ENCODE assay signal across 8 mouse cellular contexts in the genomic region with DNA sequence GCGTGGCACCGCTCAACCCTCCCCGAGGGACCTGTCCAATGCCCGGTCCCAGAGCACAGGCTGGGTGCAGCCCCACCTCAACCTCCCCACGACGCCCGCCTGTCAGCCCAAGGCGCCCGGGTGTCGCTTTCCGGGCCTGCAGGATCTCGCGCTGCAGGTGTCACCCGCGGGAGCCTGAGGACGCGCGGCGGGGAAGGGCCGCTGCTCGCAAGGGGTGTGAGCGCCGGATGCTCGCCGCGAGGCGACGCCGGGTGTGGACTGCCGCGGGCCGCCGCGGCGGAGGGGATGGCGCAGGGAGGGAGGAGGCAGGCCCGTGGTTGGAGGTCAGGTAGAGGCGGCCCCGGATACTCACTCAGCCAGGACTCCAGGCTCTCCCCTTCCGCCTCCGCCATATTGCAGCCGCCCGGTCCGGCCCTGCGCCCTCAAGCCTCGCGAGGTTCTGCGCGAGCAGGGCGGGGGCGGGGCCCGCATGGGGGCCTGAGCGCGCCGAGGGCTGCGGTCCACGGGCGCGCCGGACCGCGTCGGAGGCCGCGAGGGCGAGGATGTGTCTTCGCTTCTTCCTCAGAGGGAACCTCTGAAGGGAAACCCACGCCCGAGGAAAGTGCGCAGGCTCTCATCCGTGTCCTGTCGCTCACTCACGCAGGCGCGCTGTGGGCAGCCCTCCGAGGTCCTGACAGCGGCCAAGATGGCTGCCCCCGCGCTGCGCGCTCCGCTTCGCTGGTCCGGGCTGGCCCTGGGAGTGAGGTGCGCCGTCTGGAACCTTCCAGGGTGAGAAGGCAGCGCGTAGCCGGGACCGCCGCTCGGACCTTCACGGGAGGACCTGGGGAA. TPM values are rescaled to one million over a fixed set of nuclear protein-coding genes. Genes with fewer than 3 reads are reported as not detected.
DNase-seq lines count a peak whose midpoint lies in the region; ATAC-seq and TF ChIP-seq lines count a peak whose summit lies in the region.

Gene Mrps7 (plus strand): TSS at position 450 of the 828 bp plus-strand sequence.
Gene Gga3 (minus strand): TSS at position 576 of the 828 bp plus-strand sequence.

- peak; percentile 79 for DNase-seq in ES-CJ7 (ENCODE audit: low read depth, low spot score)
- peak; percentile 87 for DNase-seq in cerebellum, adult 11 months
- DNase-seq in heart, postnatal 25 days (ENCODE audit: low spot score): peak; percentile 88
- DNase-seq in layer of hippocampus, adult 18-20 months (ENCODE audit: low spot score in 2 of 2): peak; percentile 80 to 89
- peak; percentile 94 for DNase-seq in lung, adult 2 months
- peak; percentile 81 to 83 for DNase-seq in thymus, adult 18-20 months

- no peaks in the 10 kb centered on the region for H3K27me3 ChIP-seq in forebrain, embryonic 15.5 days

- peak within 1 kb of the TSS; percentile 97 for H3K9ac ChIP-seq in forebrain, embryonic 15.5 days (replicated peaks)

- no peak for TF ChIP-seq CTCF in lung, adult 2 months (IDR thresholded peaks at IDR 0.05; ENCODE audit: insufficient read depth, low read length)

- TF ChIP-seq POLR2A in lung, adult 2 months (IDR thresholded peaks at IDR 0.05; ENCODE audit: borderline replicate concordance, extremely low read depth, low read depth, low read length): peak; percentile 89

- WGBS in forebrain, embryonic 15.5 days: under 1% methylated on average over 88 of the region's 93 CpGs
- under 1% methylated on average over 85 of the region's 93 CpGs for WGBS in lung, adult 2 months

- peaks cover 36% of the 10 kb centered on the region for H3K4me1 ChIP-seq in forebrain, embryonic 15.5 days
- H3K4me1 ChIP-seq in lung, adult 2 months (ENCODE audit: control insufficient read depth, insufficient read depth, low read length): peaks cover 4% of the 10 kb centered on the region

- peak; percentile 98 for ATAC-seq in forebrain, embryonic 15.5 days (replicated peaks)
- ATAC-seq in neutrophil, adult 5-6 weeks (ENCODE audit: extremely low read depth, insufficient number of reproducible peaks, low FRiP score, poor library complexity, severe bottlenecking): peak; percentile 93

- no peaks in the 10 kb centered on the region for H3K9me3 ChIP-seq in forebrain, embryonic 15.5 days

- peak within 1 kb of the TSS; percentile 96 for H3K4me3 ChIP-seq in forebrain, embryonic 15.5 days
- H3K4me3 ChIP-seq in lung, adult 2 months (replicated peaks; ENCODE audit: extremely low read depth, low read depth, low read length): peak within 1 kb of the TSS; percentile 94

- intact Hi-C loops in heart, postnatal 25 days (cut with DNase I): loop anchor here (2.0 to 5.0 kb wide), 2 partner anchors 39 to 176 kb away; partner anchors contain the start of gene Nup85

- peaks cover 30% of the 10 kb centered on the region for H3K36me3 ChIP-seq in forebrain, embryonic 15.5 days

- peak within 1 kb of the TSS; percentile 95 for H3K27ac ChIP-seq in forebrain, embryonic 15.5 days (replicated peaks)

- H3K4me2 ChIP-seq in forebrain, embryonic 15.5 days (replicated peaks): peak within 1 kb of the TSS; percentile 94

RNA-seq across cellular contexts. Expression of gene Mrps7, which starts in this region (rescaled TPM):
- polyA plus RNA-seq in forebrain, embryonic 15.5 days (2015; fragmentation: Nextera tagmentation; extraction: Ambion mirVana): 70.3 and 73.6 TPM in 2 replicates
- 10 to 100 TPM; 74.0 to 82.3 TPM for total RNA-seq in heart, postnatal 25 days (2021)
- 10 to 100 TPM; 49.0 to 50.1 TPM for total RNA-seq in layer of hippocampus, adult 18-20 months (2021)
- polyA plus RNA-seq in lung, adult 2 months (2012; rRNA removed): 13.0 and 15.8 TPM in 2 replicates
- total RNA-seq in neutrophil, adult 5-6 weeks (2017): 23.5 and 27.0 TPM in 2 replicates

RNA-seq across cellular contexts. Expression of gene Gga3, which starts in this region (rescaled TPM):
- 28.1 and 28.2 TPM in 2 replicates for polyA plus RNA-seq in forebrain, embryonic 15.5 days (2015; fragmentation: Nextera tagmentation; extraction: Ambion mirVana)
- 10 to 100 TPM; 20.9 to 24.5 TPM for total RNA-seq in heart, postnatal 25 days (2021)
- total RNA-seq in layer of hippocampus, adult 18-20 months (2021): 10 to 100 TPM; 68.6 to 73.5 TPM
- 28.9 and 40.4 TPM in 2 replicates for polyA plus RNA-seq in lung, adult 2 months (2012; rRNA removed)
- 63.1 and 82.1 TPM in 2 replicates for total RNA-seq in neutrophil, adult 5-6 weeks (2017)

Comparison
In these comparisons a context has a peak if more than half of its experiments do, and no peak if none do; other contexts are left out.
1. Peak in every context shown above with its lines: DNase-seq, ATAC-seq, H3K4me3 ChIP-seq and H3K27ac ChIP-seq.